ENCODE assay signal across 12 mouse cellular contexts in the genomic region with DNA sequence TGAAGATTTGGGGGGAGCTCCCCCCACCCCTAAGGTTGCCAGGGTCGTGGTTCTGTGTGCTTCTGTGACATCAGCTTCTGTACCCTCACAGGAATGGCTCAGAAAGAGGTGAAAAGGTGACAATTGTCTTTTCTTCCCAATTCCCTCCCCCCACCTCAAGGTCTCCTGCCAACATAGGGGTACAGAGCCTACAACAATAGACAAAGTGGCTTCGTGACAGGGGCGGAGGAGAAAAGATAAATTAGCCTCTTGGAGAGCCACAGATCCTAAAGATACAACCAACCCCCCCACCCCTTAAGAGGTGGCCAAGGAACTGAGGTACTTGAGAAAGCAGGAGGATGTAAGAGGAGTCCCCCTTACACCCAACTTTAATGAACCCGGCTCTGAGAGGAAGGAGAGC. TPM values are rescaled to one million over a fixed set of nuclear protein-coding genes. Genes with fewer than 3 reads are reported as not detected.
DNase-seq lines count a peak whose midpoint lies in the region; ATAC-seq and TF ChIP-seq lines count a peak whose summit lies in the region.
"Had no signal": no experiment of that assay in that cellular context is flagged by ENCODE, and none has a peak within 500 bp of the region (broad histone marks: within the 10 kb centered on the region; RNA-seq: fewer than 3 reads in every experiment).

No protein-coding gene starts in this region.

- H3K9ac ChIP-seq in forebrain, postnatal 0 days, result no peak overlapping the region
- H3K9ac ChIP-seq in lung, embryonic 15.5 days, result peak overlapping the region; percentile 21
- H3K9ac ChIP-seq in limb, embryonic 11.5 days (ENCODE audit: low read length), result peak overlapping the region; percentile 90
- H3K9ac ChIP-seq in stomach, embryonic 14.5 days (replicated peaks; ENCODE audit: low read depth, low read length), result 0 out of 2 replicates have a peak overlapping the region, but pooled peaks have one; percentile 7
- no peak overlapping the region for H3K9ac ChIP-seq in liver, postnatal 0 days (replicated peaks)

- no peak overlapping the region; the same call in 1 of the 2 replicates for H3K4me2 ChIP-seq in forebrain, postnatal 0 days (ENCODE audit: low read depth)
- H3K4me2 ChIP-seq in lung, embryonic 15.5 days, result peak overlapping the region; percentile 81
- H3K4me2 ChIP-seq in limb, embryonic 11.5 days (ENCODE audit: low read depth, severe bottlenecking), result peak overlapping the region; percentile 53
- H3K4me2 ChIP-seq in stomach, embryonic 14.5 days (replicated peaks; ENCODE audit: low read depth, low read length), result peak overlapping the region; percentile 88
- H3K4me2 ChIP-seq in liver, postnatal 0 days (ENCODE audit: low read depth, low read length), result no peak overlapping the region

- no peaks in the 10 kb centered on the region for H3K9me3 ChIP-seq in forebrain, embryonic 10.5 days
- no peaks in the 10 kb centered on the region for H3K9me3 ChIP-seq in forebrain, postnatal 0 days (ENCODE audit: low read length)
- no peaks in the 10 kb centered on the region for H3K9me3 ChIP-seq in lung, embryonic 15.5 days
- H3K9me3 ChIP-seq in limb, embryonic 11.5 days (ENCODE audit: control insufficient read depth, low read length), result no peaks in the 10 kb centered on the region
- no peaks in the 10 kb centered on the region for H3K9me3 ChIP-seq in stomach, embryonic 14.5 days (ENCODE audit: control insufficient read depth, low read depth, low read length)
- H3K9me3 ChIP-seq in liver, postnatal 0 days (ENCODE audit: low read length), result no peaks in the 10 kb centered on the region

- TF ChIP-seq EP300 in liver, postnatal 0 days (IDR thresholded peaks at IDR 0.05; ENCODE audit: low read depth), result no peak

- ATAC-seq in forebrain, postnatal 0 days, result no peak
- no peak for ATAC-seq in lung, embryonic 15.5 days (ENCODE audit: borderline replicate concordance, extremely low read depth, low FRiP score, low TSS enrichment)
- no peak for ATAC-seq in limb, embryonic 11.5 days (ENCODE audit: insufficient number of reproducible peaks, low FRiP score, low TSS enrichment, low read depth)
- no peak for ATAC-seq in stomach, embryonic 14.5 days (ENCODE audit: insufficient number of reproducible peaks, insufficient read depth, low FRiP score, low read depth)
- ATAC-seq in liver, postnatal 0 days, result no peak

- H3K27me3 ChIP-seq in forebrain, embryonic 10.5 days (ENCODE audit: poor library complexity, severe bottlenecking), result peaks cover 43% of the 10 kb centered on the region
- H3K27me3 ChIP-seq in forebrain, postnatal 0 days (ENCODE audit: insufficient read depth, low read length), result no peaks in the 10 kb centered on the region
- H3K27me3 ChIP-seq in lung, embryonic 15.5 days, result peaks cover 11% of the 10 kb centered on the region
- 0 out of 2 replicates have a peak, but pooled peaks cover 4% of the 10 kb centered on the region for H3K27me3 ChIP-seq in limb, embryonic 11.5 days (ENCODE audit: control insufficient read depth, insufficient read depth, low read length)
- H3K27me3 ChIP-seq in stomach, embryonic 14.5 days (ENCODE audit: control insufficient read depth, insufficient read depth, low read length), result no peaks in the 10 kb centered on the region
- H3K27me3 ChIP-seq in liver, postnatal 0 days (ENCODE audit: insufficient read depth, low read length), result peaks cover 65% of the 10 kb centered on the region

- peak overlapping the region; percentile 99 for H3K27ac ChIP-seq in forebrain, embryonic 10.5 days
- no peak overlapping the region for H3K27ac ChIP-seq in forebrain, postnatal 0 days (ENCODE audit: low read depth, low read length)
- H3K27ac ChIP-seq in lung, embryonic 15.5 days, result peak overlapping the region; percentile 64; the same call in 1 of the 2 replicates
- peak overlapping the region; percentile 90 for H3K27ac ChIP-seq in limb, embryonic 11.5 days (replicated peaks; ENCODE audit: low read depth, low read length)
- peak overlapping the region; percentile 66; the same call in 1 of the 2 replicates for H3K27ac ChIP-seq in stomach, embryonic 14.5 days (ENCODE audit: low read length)
- H3K27ac ChIP-seq in liver, postnatal 0 days (ENCODE audit: low read depth), result no peak overlapping the region

- no peak for DNase-seq in forebrain, embryonic 10.5 days (ENCODE audit: extremely low spot score, low spot score)
- no peak for DNase-seq in forebrain, postnatal 0 days
- no peak for DNase-seq in lung, postnatal 4 days
- peak; percentile 33 for DNase-seq in limb, embryonic 11.5 days (ENCODE audit: low spot score)
- DNase-seq in layer of hippocampus, adult 9-11 months, result no peak
- DNase-seq in liver, postnatal 0 days, result no peak
- DNase-seq: gastrocnemius, postnatal 25 days; lung, postnatal 36 days had no signal

- peaks cover 23% of the 10 kb centered on the region for H3K36me3 ChIP-seq in forebrain, embryonic 10.5 days (replicated peaks)
- no peaks in the 10 kb centered on the region for H3K36me3 ChIP-seq in forebrain, postnatal 0 days (ENCODE audit: insufficient read depth)
- H3K36me3 ChIP-seq in lung, embryonic 15.5 days, result no peaks in the 10 kb centered on the region
- no peaks in the 10 kb centered on the region for H3K36me3 ChIP-seq in limb, embryonic 11.5 days (ENCODE audit: control insufficient read depth, insufficient read depth, low read length)
- H3K36me3 ChIP-seq in stomach, embryonic 14.5 days (ENCODE audit: control insufficient read depth, insufficient read depth, low read length), result no peaks in the 10 kb centered on the region; the same call in 1 of the 2 replicates
- H3K36me3 ChIP-seq in liver, postnatal 0 days (replicated peaks; ENCODE audit: insufficient read depth, low read length), result no peaks in the 10 kb centered on the region

- 12% methylated on average over 4 of the region's 4 CpGs for WGBS in forebrain, embryonic 10.5 days
- WGBS in forebrain, postnatal 0 days, result 21% methylated on average over 4 of the region's 4 CpGs
- 26% methylated on average over 4 of the region's 4 CpGs for WGBS in lung, embryonic 15.5 days
- WGBS in limb, embryonic 11.5 days, result 14% methylated on average over 4 of the region's 4 CpGs
- WGBS in stomach, embryonic 14.5 days, result 25% methylated on average over 4 of the region's 4 CpGs
- 44% methylated on average over 4 of the region's 4 CpGs for WGBS in liver, postnatal 0 days (ENCODE audit: insufficient replicate concordance)

- H3K4me3 ChIP-seq in forebrain, embryonic 10.5 days, result peak overlapping the region; percentile 79
- H3K4me3 ChIP-seq in forebrain, postnatal 0 days (ENCODE audit: low read depth, low read length), result no peak overlapping the region
- H3K4me3 ChIP-seq in lung, embryonic 15.5 days, result peak overlapping the region; percentile 60
- peak overlapping the region; percentile 99 for H3K4me3 ChIP-seq in limb, embryonic 11.5 days (ENCODE audit: low read depth, low read length)
- H3K4me3 ChIP-seq in stomach, embryonic 14.5 days (ENCODE audit: low read depth, low read length), result peak overlapping the region; percentile 90; the same call in 1 of the 2 replicates
- no peak overlapping the region for H3K4me3 ChIP-seq in liver, postnatal 0 days (ENCODE audit: low read depth, low read length)

- TF ChIP-seq CTCF in forebrain, postnatal 0 days (IDR thresholded peaks at IDR 0.05; ENCODE audit: low read depth), result no peak
- no peak for TF ChIP-seq CTCF in liver, postnatal 0 days (IDR thresholded peaks at IDR 0.05; ENCODE audit: low read depth)

- peaks cover 72% of the 10 kb centered on the region for H3K4me1 ChIP-seq in forebrain, embryonic 10.5 days
- H3K4me1 ChIP-seq in forebrain, postnatal 0 days (ENCODE audit: insufficient read depth), result no peaks in the 10 kb centered on the region
- peaks cover 43% of the 10 kb centered on the region for H3K4me1 ChIP-seq in lung, embryonic 15.5 days
- H3K4me1 ChIP-seq in limb, embryonic 11.5 days (ENCODE audit: control insufficient read depth, insufficient read depth, low read length), result peaks cover 40% of the 10 kb centered on the region
- H3K4me1 ChIP-seq in stomach, embryonic 14.5 days (ENCODE audit: control insufficient read depth, insufficient read depth, low read length), result peaks cover 38% of the 10 kb centered on the region
- H3K4me1 ChIP-seq in liver, postnatal 0 days (ENCODE audit: insufficient read depth), result peaks cover 3% of the 10 kb centered on the region; the same call in 1 of the 2 replicates

RNA-seq across cellular contexts. Expression of a gene that starts 4.5 kb away (rescaled TPM):
- polyA plus RNA-seq in forebrain, embryonic 10.5 days (2016; fragmentation: Nextera tagmentation; extraction: Ambion mirVana), result 39.2 and 42.2 TPM in 2 replicates
- 12.0 and 15.2 TPM in 2 replicates for total RNA-seq in forebrain, postnatal 0 days (2014; rRNA removed)
- 4.5 and 4.6 TPM in 2 replicates for polyA plus RNA-seq in forebrain, postnatal 0 days (2015; fragmentation: Nextera tagmentation; extraction: Ambion mirVana)
- polyA plus RNA-seq in lung, embryonic 15.5 days (2015; fragmentation: Nextera tagmentation; extraction: Ambion mirVana), result 35.9 and 38.1 TPM in 2 replicates
- 57.2 and 57.4 TPM in 2 replicates for polyA plus RNA-seq in limb, embryonic 11.5 days (2014; fragmentation: Nextera tagmentation; extraction: Ambion mirVana)
- polyA plus RNA-seq in stomach, embryonic 14.5 days (2014; fragmentation: Nextera tagmentation; extraction: Ambion mirVana), result 30.5 and 30.6 TPM in 2 replicates
- polyA plus RNA-seq in liver, postnatal 0 days (2015; fragmentation: Nextera tagmentation; extraction: Ambion mirVana), result 0.17 and 0.22 TPM in 2 replicates
- total RNA-seq: common myeloid progenitor, adult 5-6 weeks had no signal

RNA-seq across cellular contexts. Expression of a gene that starts 29.4 kb away (rescaled TPM):
- polyA plus RNA-seq in forebrain, embryonic 10.5 days (2016; fragmentation: Nextera tagmentation; extraction: Ambion mirVana), result 11.8 and 13.1 TPM in 2 replicates
- total RNA-seq in forebrain, postnatal 0 days (2014; rRNA removed), result 2.6 and 5.5 TPM in 2 replicates
- 3.7 and 5.9 TPM in 2 replicates for polyA plus RNA-seq in forebrain, postnatal 0 days (2015; fragmentation: Nextera tagmentation; extraction: Ambion mirVana)
- polyA plus RNA-seq in lung, embryonic 15.5 days (2015; fragmentation: Nextera tagmentation; extraction: Ambion mirVana), result 16.1 and 20.3 TPM in 2 replicates
- 3.9 and 4.2 TPM in 2 replicates for polyA plus RNA-seq in limb, embryonic 11.5 days (2014; fragmentation: Nextera tagmentation; extraction: Ambion mirVana)
- polyA plus RNA-seq in stomach, embryonic 14.5 days (2014; fragmentation: Nextera tagmentation; extraction: Ambion mirVana), result 15.9 and 18.9 TPM in 2 replicates
- polyA plus RNA-seq in liver, postnatal 0 days (2015; fragmentation: Nextera tagmentation; extraction: Ambion mirVana), result not detected in 2 replicates
- total RNA-seq: common myeloid progenitor, adult 5-6 weeks had no signal

RNA-seq across cellular contexts. Expression of a gene that starts 52.5 kb away (rescaled TPM):
- polyA plus RNA-seq in forebrain, embryonic 10.5 days (2016; fragmentation: Nextera tagmentation; extraction: Ambion mirVana), result 58.7 and 62.3 TPM in 2 replicates
- total RNA-seq in forebrain, postnatal 0 days (2014; rRNA removed), result 29.5 and 31.1 TPM in 2 replicates
- 25.2 and 45.5 TPM in 2 replicates for polyA plus RNA-seq in forebrain, postnatal 0 days (2015; fragmentation: Nextera tagmentation; extraction: Ambion mirVana)
- polyA plus RNA-seq in lung, embryonic 15.5 days (2015; fragmentation: Nextera tagmentation; extraction: Ambion mirVana), result 44.6 and 49.7 TPM in 2 replicates
- 52.9 and 55.0 TPM in 2 replicates for polyA plus RNA-seq in limb, embryonic 11.5 days (2014; fragmentation: Nextera tagmentation; extraction: Ambion mirVana)
- 55.4 and 64.7 TPM in 2 replicates for polyA plus RNA-seq in stomach, embryonic 14.5 days (2014; fragmentation: Nextera tagmentation; extraction: Ambion mirVana)
- polyA plus RNA-seq in liver, postnatal 0 days (2015; fragmentation: Nextera tagmentation; extraction: Ambion mirVana), result 11.1 and 12.2 TPM in 2 replicates

RNA-seq across cellular contexts. Expression of a gene that starts 54.8 kb away (rescaled TPM):
- 0.10 and 0.15 TPM in 2 replicates for polyA plus RNA-seq in forebrain, embryonic 10.5 days (2016; fragmentation: Nextera tagmentation; extraction: Ambion mirVana)
- not detected in 2 replicates for total RNA-seq in forebrain, postnatal 0 days (2014; rRNA removed)
- 0.08 and 0.10 TPM in 2 replicates for polyA plus RNA-seq in forebrain, postnatal 0 days (2015; fragmentation: Nextera tagmentation; extraction: Ambion mirVana)
- polyA plus RNA-seq in lung, embryonic 15.5 days (2015; fragmentation: Nextera tagmentation; extraction: Ambion mirVana), result 0.20 and 0.24 TPM in 2 replicates
- polyA plus RNA-seq in limb, embryonic 11.5 days (2014; fragmentation: Nextera tagmentation; extraction: Ambion mirVana), result 0.35 and 1.2 TPM in 2 replicates
- polyA plus RNA-seq in stomach, embryonic 14.5 days (2014; fragmentation: Nextera tagmentation; extraction: Ambion mirVana), result 0.80 and 1.2 TPM in 2 replicates
- 0.08 TPM in 1 of 2 replicates, not detected in the other for polyA plus RNA-seq in liver, postnatal 0 days (2015; fragmentation: Nextera tagmentation; extraction: Ambion mirVana)
- total RNA-seq: common myeloid progenitor, adult 5-6 weeks; gastrocnemius, postnatal 25 days; layer of hippocampus, postnatal 10 days had no signal

Comparison
In these comparisons a context has a peak if more than half of its experiments do, and no peak if none do; other contexts are left out.
1. H3K27ac ChIP-seq: peak in forebrain, embryonic 10.5 days (single experiment), lung, embryonic 15.5 days (single experiment), limb, embryonic 11.5 days (single experiment) and stomach, embryonic 14.5 days (single experiment); none in forebrain, postnatal 0 days (single experiment) and liver, postnatal 0 days (single experiment).
2. H3K4me3 ChIP-seq: peak in forebrain, embryonic 10.5 days (single experiment), lung, embryonic 15.5 days (single experiment), limb, embryonic 11.5 days (single experiment) and stomach, embryonic 14.5 days (single experiment); none in forebrain, postnatal 0 days (single experiment) and liver, postnatal 0 days (single experiment).
3. H3K4me2 ChIP-seq: peak in lung, embryonic 15.5 days (single experiment), limb, embryonic 11.5 days (single experiment) and stomach, embryonic 14.5 days (single experiment); none in forebrain, postnatal 0 days (single experiment) and liver, postnatal 0 days (single experiment).
4. H3K9ac ChIP-seq: peak in lung, embryonic 15.5 days (single experiment), limb, embryonic 11.5 days (single experiment) and stomach, embryonic 14.5 days (single experiment); none in forebrain, postnatal 0 days (single experiment) and liver, postnatal 0 days (single experiment).